Mouse (Mus musculus) CD4-positive, CD25-positive, alpha-beta regulatory T cell, adult 4 months (primary cell): ENCODE measurements around the gene Sp1. TPM values are rescaled to one million over a fixed set of nuclear protein-coding genes. Genes with fewer than 3 reads are reported as not detected.

Experiments used
- ATAC-seq: one replicate; pipeline ENCODE4 v1.8.0; 2017
- polyA plus RNA-seq, 2 experiments: library from polyadenylated mRNA; unstranded; fragments of 100-300 nt; shearing (Covaris generic); gene quantifications; one replicate each; pipeline ENCODE4 v1.2.1; 2017

Sp1 gene
- polyA plus RNA-seq = 10 to 100 TPM; 19.0 to 22.2 TPM

DNA sequence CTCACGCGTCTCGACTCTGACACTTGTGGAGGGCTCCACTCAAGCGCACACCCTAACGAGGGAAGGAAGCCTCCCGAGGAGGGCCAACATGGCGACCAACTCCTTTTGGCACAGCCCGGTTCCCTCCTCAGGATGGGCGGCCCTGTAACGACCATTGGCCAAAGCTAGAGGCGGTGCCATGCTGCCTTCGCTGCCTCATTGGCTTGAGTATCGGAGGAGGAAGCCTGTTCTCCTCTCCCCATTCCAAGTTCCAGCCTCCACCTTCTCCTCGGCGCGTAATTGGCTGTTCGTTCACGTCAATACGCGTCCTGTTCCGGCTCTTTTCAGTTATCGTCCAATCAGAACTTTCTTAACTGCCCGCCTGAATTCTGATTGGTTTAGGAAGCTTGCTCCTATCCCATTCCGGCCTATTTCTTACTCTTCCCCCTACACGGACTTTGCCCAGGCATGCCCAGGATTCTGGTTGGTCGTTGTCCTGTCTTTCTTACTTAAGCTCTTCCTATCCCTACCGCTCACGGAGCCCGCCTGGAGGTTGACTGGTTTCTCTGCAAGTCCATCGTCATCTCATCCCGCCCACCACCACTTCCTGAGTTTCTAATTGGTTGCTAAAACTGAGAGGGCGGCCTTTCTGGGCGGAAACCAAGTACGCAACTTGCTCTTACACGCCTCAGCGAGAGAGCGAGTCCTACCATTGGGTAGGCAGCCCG is at the start of gene Sp1:
Gene Sp1, plus strand, starts transcription at position 655 of the 707 bp plus-strand sequence.
- ATAC-seq = peak; percentile 81

- ATAC-seq = no peak
Observed at GRCm38 (mm10) chr15:102356501-102357325, 49.2 kb upstream of the Sp1 start.

GRCm38 (mm10) chr15:102358126-102358525 is 47.8 kb upstream of the Sp1 start:
- no peak for ATAC-seq

- ATAC-seq = no peak
Observed at GRCm38 (mm10) chr15:102358834-102359233, 47.1 kb upstream of the Sp1 start.

GRCm38 (mm10) chr15:102362648-102363047 is 43.3 kb upstream of the Sp1 start:
- ATAC-seq = no peak

DNA sequence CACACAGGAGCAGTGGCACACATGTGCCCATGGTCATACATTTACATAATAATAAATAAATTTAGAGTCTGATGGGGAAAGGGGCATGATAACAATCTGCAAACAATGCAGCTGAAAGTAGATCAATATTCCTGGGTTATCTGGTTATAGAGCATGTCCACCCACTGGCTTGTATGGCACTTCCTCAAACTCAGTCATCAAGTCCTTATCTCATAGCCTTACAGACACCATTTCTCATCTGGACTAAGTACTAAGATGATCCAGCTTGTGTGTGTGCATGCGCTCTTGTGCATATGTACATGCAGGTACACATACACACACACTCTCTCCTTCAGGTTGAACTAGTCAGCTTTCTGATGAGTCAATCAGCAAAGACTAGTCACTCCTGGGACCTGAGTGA is 41.3 kb upstream of the Sp1 start:
- no peak for ATAC-seq

GRCm38 (mm10) chr15:102366238-102366637 is 39.7 kb upstream of the Sp1 start:
- ATAC-seq = no peak

GRCm38 (mm10) chr15:102366733-102367344 is 39.1 kb upstream of the Sp1 start, which contains the start of gene Sp7:
Gene Sp7, minus strand, starts transcription at chr15:102367182.
- no peak for ATAC-seq

DNA sequence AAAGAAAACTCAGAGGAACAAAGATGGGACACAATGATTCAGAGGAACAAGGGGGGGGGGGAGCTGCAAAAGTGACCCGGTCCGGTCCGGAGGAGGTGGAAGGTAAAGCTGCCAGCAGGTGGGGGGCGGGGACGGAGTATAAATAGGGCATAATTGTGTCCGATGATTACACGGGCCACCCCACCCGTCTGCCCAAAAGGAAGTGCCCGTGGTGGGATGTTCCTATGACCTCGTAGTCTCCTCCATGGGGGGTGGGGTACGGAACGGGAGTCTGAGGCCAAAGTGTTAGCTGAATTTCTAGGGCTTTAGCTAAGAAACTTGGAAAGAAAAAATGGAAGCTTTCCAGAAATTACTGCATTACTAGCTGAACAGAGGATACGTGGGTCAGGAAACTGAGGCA is 36.0 kb upstream of the Sp1 start:
- no peak for ATAC-seq

GRCm38 (mm10) chr15:102370727-102371126 is 35.2 kb upstream of the Sp1 start:
- ATAC-seq = no peak

- peak; percentile 65 for ATAC-seq
Observed at GRCm38 (mm10) chr15:102376453-102377162, 29.3 kb upstream of the Sp1 start.

DNA sequence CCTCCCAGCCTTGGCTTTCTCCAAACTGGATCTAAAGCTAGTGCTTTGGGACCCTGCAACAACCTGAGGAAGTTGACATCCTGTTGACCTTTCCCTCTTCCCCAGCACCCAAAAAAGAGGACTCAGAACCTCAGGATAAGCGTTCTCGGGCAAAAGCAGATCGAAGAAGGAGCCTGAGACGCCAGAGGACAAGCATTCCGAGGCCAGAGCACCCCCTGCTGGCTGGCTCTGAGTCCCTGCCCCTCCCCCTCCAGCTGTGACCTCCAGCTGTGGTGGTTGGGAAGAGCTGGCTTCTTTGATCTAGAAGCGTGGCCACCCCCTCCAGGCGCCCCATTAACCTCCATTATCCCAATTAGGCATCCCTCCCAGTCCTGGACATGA is 28.8 kb upstream of the Sp1 start:
- peak; percentile 74 for ATAC-seq

- no peak for ATAC-seq
Observed at GRCm38 (mm10) chr15:102377810-102378262, 28.1 kb upstream of the Sp1 start.

DNA sequence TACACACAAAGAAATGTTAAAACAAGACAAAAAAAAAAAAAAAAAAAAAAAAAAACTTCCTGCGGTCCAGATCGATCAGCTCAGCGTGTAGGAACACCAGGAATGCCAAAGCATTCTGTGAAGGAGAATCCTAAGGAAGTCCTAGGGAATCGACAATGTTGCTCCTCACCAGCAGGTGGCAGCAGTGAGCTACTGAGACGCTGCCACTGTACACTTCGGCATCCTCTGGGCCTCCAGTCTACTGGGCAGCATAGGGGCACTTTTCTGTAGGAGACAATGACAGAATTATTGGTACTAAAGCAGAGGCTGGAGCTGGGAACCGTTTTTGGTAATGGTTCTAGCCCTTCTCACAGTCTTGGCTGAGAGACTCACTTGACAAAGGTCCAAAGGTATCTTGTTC is 24.4 kb upstream of the Sp1 start:
- ATAC-seq = peak; percentile 50

DNA sequence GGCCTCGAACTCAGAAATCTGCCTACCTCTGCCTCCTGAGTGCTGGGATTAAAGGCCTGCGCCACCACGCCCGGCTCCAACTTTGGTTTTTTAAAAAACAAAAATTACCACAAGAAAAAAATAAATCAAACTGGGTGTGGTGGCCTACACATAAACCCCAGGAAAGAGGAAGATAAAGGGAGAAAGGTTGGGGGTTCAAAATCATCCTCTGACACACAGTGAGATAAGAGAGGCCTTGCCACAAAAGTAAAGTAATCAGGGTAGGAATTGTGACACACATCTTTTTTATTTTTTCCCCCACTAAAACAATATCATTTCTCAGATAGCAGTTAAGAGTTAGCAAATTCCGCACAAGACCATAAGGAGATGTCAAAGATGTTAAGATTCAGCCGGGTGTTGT is 22.3 kb upstream of the Sp1 start:
- ATAC-seq = no peak

DNA sequence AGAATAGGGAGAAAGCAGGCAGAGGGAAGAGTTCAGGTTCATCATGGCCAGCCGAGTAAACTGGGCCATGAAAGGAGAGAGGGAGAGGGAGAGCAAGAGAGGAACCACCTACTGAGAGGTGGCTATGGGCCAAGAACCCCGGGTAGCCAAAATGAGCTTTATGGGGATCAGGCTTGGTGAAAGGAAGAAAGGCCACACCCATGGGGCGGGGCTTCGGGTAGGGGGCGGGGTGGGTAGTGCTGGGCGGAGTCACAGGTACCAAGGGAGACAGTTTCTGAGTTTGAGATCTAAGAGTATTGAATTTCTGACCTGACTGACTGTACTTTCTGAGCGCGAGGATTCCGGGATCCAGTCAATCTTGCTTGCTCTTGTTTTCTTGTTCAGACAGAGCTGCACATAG is 19.3 kb upstream of the Sp1 start:
- no peak for ATAC-seq

- no peak for ATAC-seq
Observed at GRCm38 (mm10) chr15:102388942-102389341, 17.0 kb upstream of the Sp1 start.

DNA sequence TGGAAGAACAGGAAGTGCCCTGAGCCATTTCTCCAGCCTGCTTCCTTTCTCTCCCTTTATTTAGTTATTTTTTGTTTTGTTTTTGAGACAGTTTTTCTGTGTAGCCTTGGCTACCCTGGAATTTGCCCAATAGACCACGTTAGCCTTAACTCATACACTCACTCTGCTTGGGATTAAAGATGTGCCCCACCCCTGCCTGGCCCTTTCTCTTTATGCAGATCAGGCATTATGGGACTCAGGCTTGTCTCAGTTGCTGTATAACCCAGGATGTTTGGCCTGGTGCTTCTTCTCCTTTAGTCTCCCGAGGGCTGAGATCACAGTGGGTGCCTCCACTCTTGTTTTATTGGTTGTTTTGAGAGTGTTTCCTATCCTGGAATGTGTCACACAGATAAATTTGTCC is 13.4 kb upstream of the Sp1 start:
- no peak for ATAC-seq

DNA sequence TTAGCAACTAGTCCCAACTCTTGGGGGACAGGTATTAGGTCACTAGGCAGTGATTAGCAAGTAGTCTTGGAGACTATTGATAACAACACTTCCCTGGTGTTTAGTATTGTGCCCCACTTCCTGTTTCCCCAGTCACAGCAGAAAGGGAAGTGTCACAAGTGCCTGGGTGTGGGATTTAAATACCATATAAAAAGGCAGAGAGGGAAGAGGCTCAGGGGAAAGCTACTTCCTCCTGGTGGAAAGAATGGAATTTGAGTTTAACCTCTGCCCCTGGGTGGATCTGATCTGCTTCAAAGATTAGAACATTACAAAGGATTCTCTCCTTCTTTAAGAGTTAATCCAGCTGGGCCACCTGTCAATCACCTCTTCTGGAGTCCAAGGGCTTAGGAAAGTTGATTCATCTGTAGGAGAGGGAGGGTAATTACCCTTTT is 12.3 kb upstream of the Sp1 start:
- ATAC-seq = peak; percentile 51

- no peak for ATAC-seq
Observed at GRCm38 (mm10) chr15:102395061-102395460, 10.9 kb upstream of the Sp1 start.

DNA sequence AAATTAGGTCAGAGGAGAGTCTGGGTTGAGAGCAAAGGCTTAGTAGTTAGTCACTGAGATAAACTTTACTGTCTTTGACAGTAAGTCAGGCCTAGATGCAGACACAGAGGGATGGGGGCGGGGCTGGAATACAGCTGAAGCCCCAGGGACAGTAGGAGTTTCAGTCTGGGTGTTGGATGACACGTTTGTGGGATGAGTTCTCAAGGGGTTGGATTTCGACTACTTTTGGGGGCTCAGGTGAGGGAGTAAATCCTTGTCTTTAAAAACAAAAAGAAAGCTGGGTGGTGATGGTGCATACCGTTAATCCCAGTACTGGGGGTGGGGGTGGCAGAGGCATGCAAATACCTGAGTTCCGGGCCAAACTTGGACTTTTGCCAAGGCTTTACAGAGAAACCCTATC is 7.3 kb upstream of the Sp1 start:
- no peak for ATAC-seq
